Mouse (Mus musculus): ENCODE measurements around the gene Commd9.

DNA sequence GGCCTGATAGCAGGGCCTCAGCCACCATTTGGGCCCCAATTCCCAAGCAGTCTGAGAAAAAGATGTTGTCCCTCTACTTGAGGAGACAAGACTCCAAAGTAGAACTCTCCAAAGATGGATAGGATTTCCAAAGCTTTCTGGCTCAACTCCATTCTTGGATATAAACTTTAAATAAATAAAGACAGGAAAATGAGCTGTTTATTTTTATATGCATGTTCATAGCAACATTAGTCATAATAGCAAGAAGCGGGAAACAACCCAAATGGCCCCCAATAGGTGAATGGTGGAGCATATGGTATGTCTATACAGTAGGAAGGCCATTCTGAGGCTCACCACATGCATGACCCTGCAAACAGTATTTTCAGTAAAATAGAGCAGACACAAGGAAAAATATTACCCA, 49.0 kb downstream of the Commd9 start:
- no peak for TF ChIP-seq CTCF (IDR thresholded peaks at IDR 0.05; ENCODE audit: low read depth, low read length)
- TF ChIP-seq POLR2A (IDR thresholded peaks at IDR 0.05; ENCODE audit: borderline replicate concordance, low read depth, low read length), result no peak

Measured in bone marrow macrophage, adult 2 months (primary cell).